In the genomic region with DNA sequence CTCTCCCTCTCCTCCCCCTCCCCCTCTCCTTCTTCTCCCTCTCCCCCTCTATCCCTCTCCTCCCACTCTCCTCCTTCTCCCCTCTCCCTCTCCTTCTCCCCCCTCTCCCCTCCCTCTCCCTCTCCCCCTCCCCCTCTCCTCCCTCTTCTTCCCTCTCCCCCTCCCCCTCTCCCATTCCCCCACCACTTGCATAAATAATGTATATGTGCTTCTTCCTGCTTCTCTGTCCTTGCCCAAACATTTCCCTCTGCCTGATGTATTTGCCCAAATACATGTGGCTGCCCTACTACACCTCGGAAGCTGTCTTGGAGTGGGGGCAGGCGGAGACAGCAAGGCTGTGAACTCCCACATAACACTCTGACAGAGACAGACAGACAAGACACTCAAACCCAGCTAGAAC, we compare ENCODE assay signal across 20 mouse cellular contexts.
DNase-seq lines count a peak whose midpoint lies in the region; TF ChIP-seq lines count a peak whose summit lies in the region.
"Had no signal": no experiment of that assay in that cellular context is flagged by ENCODE, and none has a peak within 500 bp of the region (broad histone marks: within the 10 kb centered on the region; RNA-seq: fewer than 3 reads in every experiment).

No protein-coding gene starts in this region.

- DNase-seq in ES-CJ7 (ENCODE audit: low read depth, low spot score) (peak; percentile 72), R1 (ENCODE audit: low read depth, low spot score) (peak; percentile 80)
- DNase-seq in limb, embryonic 10.5 days (ENCODE audit: low spot score), result no peak
- no peak for DNase-seq in cerebellum, adult 9-11 months
- no peak for DNase-seq in adrenal gland, adult 8-10 months
- no peak for DNase-seq in left cerebral cortex, adult 8-10 months (ENCODE audit: low spot score in 2 of 2)
- DNase-seq: adrenal gland, postnatal 10 days; adrenal gland, postnatal 25 days; cerebellum, adult 11 months; cerebellum, adult 18-20 months; cerebellum, adult 8-10 months; cerebellum, postnatal 10 days; cerebellum, postnatal 25 days; forebrain, postnatal 0 days had no signal

- no peaks in the 10 kb centered on the region for H3K36me3 ChIP-seq in ES-Bruce4 (ENCODE audit: control insufficient read depth, insufficient read depth, low read length, poor library complexity, severe bottlenecking)
- H3K36me3 ChIP-seq in limb, embryonic 10.5 days, result no peaks in the 10 kb centered on the region
- H3K36me3 ChIP-seq: embryonic facial prominence, embryonic 10.5 days; embryonic facial prominence, embryonic 12.5 days; forebrain, embryonic 15.5 days; G1E had no signal

- H3K9me3 ChIP-seq in ES-Bruce4 (replicated peaks; ENCODE audit: control insufficient read depth, insufficient read depth, low read length, poor library complexity, severe bottlenecking), result no peaks in the 10 kb centered on the region
- H3K9me3 ChIP-seq in limb, embryonic 10.5 days (replicated peaks), result no peaks in the 10 kb centered on the region
- H3K9me3 ChIP-seq: embryonic facial prominence, embryonic 12.5 days; forebrain, embryonic 13.5 days; forebrain, embryonic 15.5 days had no signal

- peaks cover 10% of the 10 kb centered on the region for H3K4me1 ChIP-seq in ES-Bruce4 (ENCODE audit: control insufficient read depth, insufficient read depth, low read length)
- H3K4me1 ChIP-seq in limb, embryonic 10.5 days, result peaks cover 57% of the 10 kb centered on the region

- TF ChIP-seq EP300 in ES-Bruce4 (IDR thresholded peaks at IDR 0.05; ENCODE audit: insufficient read depth, low read depth, low read length), result no peak

- no peak for TF ChIP-seq POLR2A in ES-Bruce4 (IDR thresholded peaks at IDR 0.05; ENCODE audit: insufficient read depth, low read length)

- H3K9ac ChIP-seq in ES-Bruce4 (ENCODE audit: low read depth, poor library complexity, severe bottlenecking), result no peak overlapping the region
- H3K9ac ChIP-seq: embryonic facial prominence, embryonic 12.5 days; forebrain, embryonic 13.5 days; forebrain, embryonic 15.5 days; forebrain, postnatal 0 days had no signal

- 44% methylated on average over 2 of the region's 2 CpGs for WGBS in limb, embryonic 10.5 days

- H3K27ac ChIP-seq in ES-Bruce4 (ENCODE audit: insufficient read depth, low read length), result peak overlapping the region; percentile 30; the same call in 1 of the 2 replicates
- peak overlapping the region; percentile 36 for H3K27ac ChIP-seq in limb, embryonic 10.5 days
- H3K27ac ChIP-seq: embryonic facial prominence, embryonic 10.5 days; embryonic facial prominence, embryonic 12.5 days; forebrain, embryonic 13.5 days; forebrain, embryonic 15.5 days had no signal

- H3K4me3 ChIP-seq in ES-Bruce4 (ENCODE audit: low read depth, low read length), result no peak overlapping the region
- no peak overlapping the region for H3K4me3 ChIP-seq in limb, embryonic 10.5 days
- H3K4me3 ChIP-seq: embryonic facial prominence, embryonic 10.5 days; embryonic facial prominence, embryonic 12.5 days; forebrain, embryonic 13.5 days; forebrain, embryonic 15.5 days had no signal

- no peaks in the 10 kb centered on the region for H3K27me3 ChIP-seq in ES-Bruce4 (ENCODE audit: control insufficient read depth, insufficient read depth, low read length, poor library complexity, severe bottlenecking)
- H3K27me3 ChIP-seq in limb, embryonic 10.5 days (ENCODE audit: low read depth, poor library complexity, severe bottlenecking), result peaks cover 95% of the 10 kb centered on the region

- TF ChIP-seq CTCF in ES-Bruce4 (IDR thresholded peaks at IDR 0.05; ENCODE audit: low read depth, low read length), result no peak

Comparison
In these comparisons a context has a peak if more than half of its experiments do, and no peak if none do; other contexts are left out.
1. DNase-seq: peak in ES-CJ7 (single experiment) and R1 (single experiment); none in limb, embryonic 10.5 days (single experiment), cerebellum, adult 9-11 months (single experiment), adrenal gland, adult 8-10 months (single experiment) and left cerebral cortex, adult 8-10 months (0 of 2).